Mouse (Mus musculus): ENCODE data around the gene Met.

GRCm38 (mm10) chr6:17601526-17601925 lies 137.9 kb downstream of the Met start:
- TF ChIP-seq CTCF (IDR thresholded peaks at IDR 0.05; ENCODE audit: low read depth, low read length) (no peak), TAL1 (conservative IDR thresholded peaks at IDR 0.05; ENCODE audit: low read depth, low read length) (no peak), GATA1 (IDR thresholded peaks at IDR 0.05; ENCODE audit: borderline replicate concordance, low read length) (no peak)
